Mouse (Mus musculus) cortical plate, adult 2 months (tissue): ENCODE data around the gene Hnrnph1. TPM values are rescaled to one million over a fixed set of nuclear protein-coding genes. Genes with fewer than 3 reads are reported as not detected.

Source experiments
- H3K27ac ChIP-seq: fragments of 200-500 bp; 2 replicates; pipeline ENCODE4 v1.5.1; 2012; ENCODE audit warnings: low read length, control low read depth, inconsistent platforms; ENCODE audit not compliant: insufficient read depth
- H3K4me1 ChIP-seq: fragments of 200-500 bp; 2 replicates; pipeline ENCODE4 v1.6.1; 2011; ENCODE audit warnings: low read length; ENCODE audit not compliant: control insufficient read depth, insufficient read depth
- H3K4me3 ChIP-seq: fragments of 200-500 bp; 2 replicates; pipeline ENCODE4 v1.5.1; 2011; ENCODE audit warnings: mild to moderate bottlenecking, low read length, control low read depth; ENCODE audit not compliant: insufficient read depth
- CTCF ChIP-seq: fragments of 200-500 bp; IDR thresholded peaks from 2 replicates; pipeline ENCODE4 v1.5.1; 2011; ENCODE audit warnings: mild to moderate bottlenecking, control low read depth, low read length; ENCODE audit not compliant: insufficient read depth; ENCODE audit errors: extremely low read depth
- POLR2A ChIP-seq: fragments of 200-500 bp; IDR thresholded peaks from 2 replicates; pipeline ENCODE4 v1.6.1; 2011; ENCODE audit warnings: mild to moderate bottlenecking, low read length, control low read depth; ENCODE audit not compliant: insufficient read depth; ENCODE audit errors: extremely low read depth
- polyA plus RNA-seq: library from polyadenylated mRNA; depleted of rRNA; stranded (reverse); fragments of >200 nt; gene quantifications from 2 replicates; pipeline ENCODE4 v1.2.3, GENCODE M21; 2012

The Hnrnph1 gene
- polyA plus RNA-seq, 1 experiment: 311 TPM

DNA sequence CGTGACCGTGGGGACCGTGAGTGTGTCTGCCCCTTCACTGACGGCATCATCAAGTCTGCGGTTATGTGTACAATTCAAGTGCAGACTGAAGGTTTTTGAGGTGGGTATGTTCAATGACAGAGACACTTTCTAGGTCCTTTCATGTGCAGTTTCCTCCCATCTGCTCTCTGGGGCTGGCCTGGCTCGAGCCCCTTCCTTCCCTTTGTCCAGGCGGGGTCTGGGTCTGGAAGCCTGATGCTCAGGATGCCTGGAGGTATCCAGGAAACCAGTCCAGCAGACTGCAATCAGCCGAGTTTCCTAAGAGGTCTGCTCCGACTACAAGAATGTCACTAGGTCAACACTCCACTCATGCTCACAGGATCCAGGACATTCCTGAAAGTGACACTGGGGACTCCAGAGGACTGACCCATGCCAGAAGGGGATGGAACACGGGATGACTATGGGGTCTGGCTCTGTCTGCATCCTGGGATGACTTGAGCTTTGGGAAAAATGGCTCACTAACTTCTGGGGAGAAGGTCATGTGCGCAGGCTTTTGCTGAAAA lies 20.0 kb downstream of the Hnrnph1 start:
- no peak overlapping the region for H3K4me3 ChIP-seq
- TF ChIP-seq CTCF (no peak), POLR2A (no peak)
- no peak overlapping the region for H3K27ac ChIP-seq
- no peaks in the 10 kb centered on the region for H3K4me1 ChIP-seq

DNA sequence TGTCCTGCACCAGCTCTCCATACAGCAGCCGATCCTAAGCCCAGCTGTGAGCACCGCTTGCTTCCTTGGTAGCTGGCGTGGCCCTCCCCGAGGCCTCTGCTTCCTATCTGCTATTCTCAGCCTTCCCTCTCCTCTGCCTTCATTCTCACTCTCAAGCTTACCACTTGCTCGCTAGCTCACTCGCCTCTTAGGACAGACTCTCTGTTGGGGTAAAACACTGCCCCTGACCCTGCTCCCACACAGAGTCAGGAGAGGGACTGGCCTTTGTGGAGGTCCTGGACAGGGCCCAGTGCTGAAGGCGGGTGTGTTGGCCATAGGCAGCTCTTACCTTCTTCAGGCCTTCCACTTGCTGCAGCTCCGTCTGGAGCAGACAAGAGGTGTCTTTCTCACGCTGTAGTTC lies 20.5 kb downstream of the Hnrnph1 start:
- TF ChIP-seq CTCF (no peak), POLR2A (no peak)
- no peaks in the 10 kb centered on the region for H3K4me1 ChIP-seq

DNA sequence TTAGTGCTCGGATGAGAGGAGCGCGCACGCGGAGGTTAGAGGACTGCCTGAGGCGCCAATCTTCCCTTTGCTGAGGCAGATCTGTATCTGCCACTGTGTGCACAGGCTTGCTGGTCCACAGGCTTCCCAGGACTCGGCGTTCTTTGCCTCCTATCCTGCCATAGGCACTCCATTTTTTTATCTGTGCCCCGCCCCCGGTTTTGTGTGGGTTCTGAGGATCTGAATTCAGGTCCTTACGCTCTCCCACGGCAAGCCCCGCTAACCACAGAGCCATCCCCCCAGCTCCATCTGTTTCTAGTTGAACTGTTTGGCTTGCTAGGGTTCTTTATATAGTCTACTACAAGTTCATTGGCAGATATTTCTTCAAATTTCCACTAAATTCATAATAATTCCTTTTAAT lies 22.0 kb downstream of the Hnrnph1 start:
- TF ChIP-seq CTCF (no peak), POLR2A (no peak)
- no peak overlapping the region for H3K4me3 ChIP-seq

More for the DNA sequence above, 20.5 kb downstream of the Hnrnph1 start:
- H3K27ac ChIP-seq: no peak overlapping the region
- H3K4me3 ChIP-seq: no peak overlapping the region

GRCm38 (mm10) chr11:50402481-50402880 lies 25.7 kb downstream of the Hnrnph1 start:
- TF ChIP-seq POLR2A (no peak), CTCF (no peak)
- Histone ChIP-seq H3K4me3 (no peak overlapping the region), H3K4me1 (no peaks in the 10 kb centered on the region), H3K27ac (no peak overlapping the region)

More for the DNA sequence above, 22.0 kb downstream of the Hnrnph1 start:
- Histone ChIP-seq H3K27ac (no peak overlapping the region), H3K4me1 (no peaks in the 10 kb centered on the region)

DNA sequence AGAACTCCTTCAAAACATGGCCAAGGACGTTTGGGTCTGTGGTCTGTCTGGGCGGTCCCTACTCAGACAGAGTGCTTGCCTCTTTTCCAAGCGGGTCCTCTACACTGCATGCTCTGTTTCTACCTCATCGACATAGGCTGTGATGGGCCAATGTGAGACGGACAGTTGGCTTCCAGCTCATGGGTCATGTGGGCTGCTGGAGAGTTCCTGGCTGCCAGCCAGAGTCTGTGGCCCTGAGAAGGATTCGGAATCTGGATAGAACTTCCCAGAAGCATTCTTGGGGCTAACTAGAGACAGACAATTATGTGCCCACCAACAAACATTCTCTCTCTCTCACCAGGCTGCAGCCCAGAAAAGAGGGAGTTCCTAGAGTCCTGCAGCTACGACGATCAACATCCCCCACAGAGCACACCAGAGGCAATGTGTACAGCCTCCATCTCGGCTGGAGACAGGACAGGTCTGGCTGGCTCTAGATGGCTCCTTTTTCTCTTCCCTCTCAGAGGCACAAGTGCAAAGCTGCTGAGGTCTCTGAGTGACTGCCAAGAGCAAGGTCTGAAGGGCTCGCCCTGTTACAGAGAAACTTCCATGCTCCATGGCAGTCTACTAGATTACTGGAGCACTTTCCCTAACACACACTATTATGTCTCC lies 26.7 kb downstream of the Hnrnph1 start:
- TF ChIP-seq POLR2A: no peak
- no peak for TF ChIP-seq CTCF
- no peak overlapping the region for H3K27ac ChIP-seq
- no peak overlapping the region for H3K4me3 ChIP-seq
- no peaks in the 10 kb centered on the region for H3K4me1 ChIP-seq

DNA sequence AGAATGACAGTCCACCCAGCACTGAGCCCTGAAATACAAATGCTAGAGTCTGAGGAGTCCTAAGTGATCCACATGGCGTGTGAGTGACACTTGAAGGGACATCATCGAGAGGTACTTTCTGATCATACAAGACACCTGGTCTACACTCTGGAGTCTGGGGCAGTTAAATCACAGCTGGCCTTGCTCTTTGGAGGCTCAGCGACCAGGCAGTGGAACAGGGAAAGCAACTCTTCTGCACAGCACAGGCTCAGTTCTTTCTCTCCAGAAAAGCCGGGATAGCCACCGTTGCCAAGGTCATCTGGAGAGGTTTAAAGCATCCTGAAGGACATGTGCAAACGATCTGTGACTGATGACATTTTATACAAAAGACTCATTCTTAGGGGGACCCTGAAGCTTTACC lies 30.4 kb downstream of the Hnrnph1 start:
- H3K27ac ChIP-seq: no peak overlapping the region
- H3K4me1 ChIP-seq: no peaks in the 10 kb centered on the region
- H3K4me3 ChIP-seq: no peak overlapping the region
- no peak for TF ChIP-seq POLR2A
- TF ChIP-seq CTCF: no peak

DNA sequence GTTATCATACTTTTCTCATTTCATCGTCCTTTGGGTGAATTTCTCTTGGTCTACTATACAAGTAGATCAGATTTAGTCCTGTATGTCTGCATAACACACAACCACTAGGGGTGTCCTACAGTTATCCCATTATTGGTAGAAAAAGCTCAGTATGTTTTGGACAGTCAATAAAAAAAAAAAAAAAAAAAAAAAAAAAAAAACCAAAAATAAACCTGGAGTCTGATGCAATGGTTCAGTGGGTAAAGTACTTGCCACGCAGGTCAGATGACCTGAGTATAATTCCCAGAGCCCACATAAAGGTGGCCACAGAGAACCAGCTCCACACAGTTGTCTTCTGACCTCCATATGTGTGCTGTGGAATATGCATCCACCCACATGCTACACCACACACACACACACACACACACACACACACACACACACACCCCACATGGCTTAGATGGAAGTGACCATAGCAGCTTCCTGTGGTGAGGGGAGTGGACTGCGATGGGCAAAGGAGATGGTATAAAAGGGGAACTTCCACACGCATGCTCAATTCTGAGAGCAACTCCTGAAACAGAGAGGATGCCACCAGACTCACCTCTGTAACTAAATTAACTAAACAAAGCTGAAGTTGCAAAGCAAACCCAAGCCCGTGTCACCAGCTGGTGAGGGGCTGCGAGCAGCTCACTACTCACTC lies 38.9 kb downstream of the Hnrnph1 start:
- TF ChIP-seq CTCF: no peak
- no peak for TF ChIP-seq POLR2A
- H3K27ac ChIP-seq: no peak overlapping the region
- no peak overlapping the region for H3K4me3 ChIP-seq

GRCm38 (mm10) chr11:50417856-50418255 lies 41.1 kb downstream of the Hnrnph1 start:
- H3K4me3 ChIP-seq: no peak overlapping the region
- TF ChIP-seq POLR2A: no peak
- no peak for TF ChIP-seq CTCF
- no peak overlapping the region for H3K27ac ChIP-seq
- H3K4me1 ChIP-seq: no peaks in the 10 kb centered on the region

More for the DNA sequence above, 38.9 kb downstream of the Hnrnph1 start:
- no peaks in the 10 kb centered on the region for H3K4me1 ChIP-seq

- H3K4me3 ChIP-seq: peak overlapping the region; percentile 22
- TF ChIP-seq POLR2A (no peak), CTCF (no peak)
- H3K27ac ChIP-seq: no peak overlapping the region
- no peaks in the 10 kb centered on the region for H3K4me1 ChIP-seq
Measured at GRCm38 (mm10) chr11:50421461-50421860, 44.7 kb downstream of the Hnrnph1 start.
